Mouse (Mus musculus) adrenal gland, postnatal 36 days (tissue): ENCODE data around the gene Gm20696. TPM values are rescaled to one million over a fixed set of nuclear protein-coding genes. Genes with fewer than 3 reads are reported as not detected.

Experiments
- DNase-seq, 2 experiments: peaks; one replicate each; pipeline ENCODE4 v3.0.0; 2021; ENCODE audit warnings: mixed read lengths in 1 of 2
- total RNA-seq, 2 experiments: library from RNA; stranded (reverse); gene quantifications; 2 replicates each; pipeline ENCODE4 v1.2.3; 2021

Gene Gm20696
- total RNA-seq, 2 experiments from 2014 or later: 3.4 to 4.7 TPM

DNA sequence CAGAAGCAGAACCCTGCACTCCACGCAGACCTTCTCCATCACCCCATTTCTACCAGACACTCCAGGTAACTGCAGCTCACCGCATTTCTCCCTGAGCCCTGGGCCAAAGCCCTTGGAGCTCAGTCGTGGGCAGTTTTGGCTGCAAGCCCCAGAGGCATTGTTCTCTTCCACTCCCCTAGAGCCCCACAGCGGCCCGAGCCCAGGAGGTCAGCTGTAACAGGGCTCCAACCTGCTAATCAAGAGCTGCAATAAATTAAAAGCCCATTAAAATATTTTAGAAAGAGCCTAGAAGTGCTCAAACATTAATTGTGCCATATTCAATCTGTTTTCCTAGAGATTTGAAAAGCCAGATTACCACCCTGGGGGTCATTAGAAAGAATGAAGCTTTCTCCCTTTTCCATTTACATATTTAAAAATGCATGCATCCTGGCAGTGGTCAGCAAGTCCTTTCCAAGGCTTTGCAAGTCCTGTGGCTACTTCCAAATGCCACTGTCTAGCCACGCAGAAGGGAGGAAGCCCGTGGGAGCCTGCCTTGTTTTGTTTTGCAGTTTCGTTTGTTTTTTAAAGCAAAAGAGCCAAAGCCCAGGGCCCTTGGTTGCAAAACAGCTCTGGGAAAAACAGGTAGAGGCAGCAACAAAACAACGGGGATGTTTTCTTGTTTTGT, 227.3 kb downstream of the Gm20696 start:
- no peak for DNase-seq

DNA sequence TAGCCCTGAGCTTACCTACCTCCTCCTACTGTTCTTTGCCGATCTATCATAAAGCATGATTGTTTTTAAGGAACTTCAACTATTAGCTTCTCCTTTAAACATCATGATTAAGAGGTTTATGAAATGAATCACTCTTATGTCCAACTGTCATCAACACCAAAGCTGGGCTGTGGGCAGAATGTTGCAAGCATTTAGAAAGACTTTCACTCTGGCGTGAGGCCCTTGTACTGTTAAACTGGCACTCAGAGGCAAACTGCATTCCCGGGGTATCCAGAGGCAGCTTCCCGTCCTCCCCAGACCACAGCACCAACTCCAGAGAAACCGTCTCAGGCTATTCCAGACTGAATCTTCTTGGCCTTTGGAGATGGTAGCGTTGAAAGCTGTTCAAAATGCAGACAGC, 230.2 kb downstream of the Gm20696 start:
- DNase-seq: peak in 1 of 2 experiments; percentile 36

DNA sequence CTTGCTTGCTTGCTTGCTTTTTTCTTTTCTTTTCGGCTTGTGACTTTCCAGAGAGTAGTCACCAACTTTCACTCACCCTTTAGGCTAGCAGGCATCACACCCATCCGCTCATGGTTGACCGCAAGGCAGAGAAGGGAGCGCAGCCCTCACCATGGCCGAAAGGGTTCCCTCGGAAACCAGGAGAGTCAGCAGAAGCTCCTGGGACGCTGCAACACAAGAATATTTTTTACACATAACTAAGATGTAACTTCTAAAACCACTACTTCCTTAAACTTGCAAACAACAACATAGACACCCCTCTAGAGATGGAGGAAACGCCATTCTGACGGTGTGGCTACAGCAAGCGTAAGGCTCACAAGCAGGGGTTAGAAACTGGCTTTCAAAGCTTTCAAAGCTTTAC, 231.5 kb downstream of the Gm20696 start:
- DNase-seq: no peak

DNA sequence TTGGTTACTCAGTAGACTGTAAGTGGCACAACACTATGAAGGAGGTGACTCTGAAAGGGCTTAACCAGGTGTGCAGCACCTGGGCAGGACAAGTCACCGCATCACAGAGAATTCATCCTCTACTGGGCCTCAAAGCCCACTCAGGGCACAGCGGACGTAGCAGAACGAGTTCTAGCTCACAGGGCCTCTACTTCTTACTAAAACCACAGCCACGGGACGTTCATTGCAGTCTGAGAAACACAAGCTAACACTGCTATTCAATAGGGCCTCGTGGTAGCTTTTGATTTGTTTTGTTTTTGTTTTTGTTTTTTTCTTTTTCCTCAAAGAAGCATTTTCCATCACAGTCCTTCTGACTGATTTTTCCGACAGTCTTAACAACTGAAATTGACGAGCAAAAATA, 233.6 kb downstream of the Gm20696 start:
- DNase-seq: no peak

DNA sequence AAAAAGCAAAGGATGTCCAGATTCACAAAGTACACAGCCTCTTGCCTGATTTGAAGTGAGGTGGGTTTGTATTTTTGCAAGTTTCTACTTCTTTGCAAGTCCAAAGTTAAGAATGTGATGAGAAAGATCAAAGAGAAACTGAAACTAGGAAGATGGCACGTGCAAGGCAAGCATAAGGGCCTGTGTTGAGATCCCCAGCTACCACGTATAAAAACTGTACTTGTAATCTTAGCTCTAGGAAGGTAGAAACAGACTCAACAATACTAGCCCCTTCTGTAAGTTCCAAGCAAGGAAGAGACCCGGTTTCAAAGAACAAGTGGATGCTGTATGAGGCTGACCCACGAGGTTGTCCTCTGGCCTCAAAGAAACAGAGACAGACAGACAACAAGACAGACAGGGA, 234.7 kb downstream of the Gm20696 start:
- DNase-seq: no peak

DNA sequence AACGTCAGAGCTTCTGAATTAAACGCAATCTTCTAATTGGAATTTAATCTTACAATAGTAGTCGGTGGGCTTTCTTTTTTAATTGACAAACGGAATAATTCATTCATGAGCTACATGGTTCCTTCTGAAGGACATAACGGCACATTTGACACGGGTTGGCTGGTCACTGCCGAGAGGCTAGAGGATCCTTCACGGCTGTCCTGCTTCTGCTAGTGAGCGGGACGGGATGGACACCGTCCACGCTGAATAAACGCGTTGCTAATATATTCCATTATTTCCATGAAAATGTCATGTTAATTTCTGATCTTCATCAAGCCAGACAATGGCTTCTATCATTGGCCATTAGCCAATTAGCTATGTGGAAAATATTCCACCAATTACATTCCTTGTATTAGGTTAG, 236.0 kb downstream of the Gm20696 start:
- no peak for DNase-seq

DNA sequence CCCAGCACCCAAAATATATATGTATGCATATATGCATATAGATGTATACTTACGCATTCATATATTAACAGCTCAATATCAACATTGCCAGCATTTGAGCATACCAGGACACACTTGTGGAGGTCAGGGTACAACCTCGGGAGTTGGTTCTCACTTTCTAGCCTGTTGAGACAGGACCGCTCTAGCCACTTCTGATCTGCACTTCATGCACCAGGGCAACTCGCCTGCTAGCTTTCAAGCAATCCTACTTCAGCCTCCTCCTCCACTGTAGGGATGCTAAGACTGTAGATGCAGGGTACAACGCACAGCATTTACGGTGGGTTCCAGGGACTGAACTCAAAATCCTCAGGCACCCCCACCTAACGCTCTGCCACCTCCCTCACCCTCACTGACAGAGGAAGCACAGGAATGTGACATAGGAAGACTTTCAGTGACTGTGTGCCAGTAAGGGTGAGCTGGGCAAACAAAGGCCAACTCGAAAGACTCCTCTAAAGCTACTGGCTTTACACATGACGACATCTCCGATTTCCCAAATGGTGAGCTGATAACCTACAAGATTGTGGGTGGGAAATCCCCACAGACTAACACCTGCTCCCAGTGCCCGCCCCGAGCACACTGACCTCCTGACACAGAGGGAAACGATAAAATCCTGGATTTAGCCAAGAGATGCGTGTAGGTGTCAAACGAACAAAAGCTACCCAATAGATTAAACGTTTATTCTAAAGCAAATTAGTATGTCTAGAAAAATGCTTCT, 237.0 kb downstream of the Gm20696 start:
- DNase-seq: no peak

DNA sequence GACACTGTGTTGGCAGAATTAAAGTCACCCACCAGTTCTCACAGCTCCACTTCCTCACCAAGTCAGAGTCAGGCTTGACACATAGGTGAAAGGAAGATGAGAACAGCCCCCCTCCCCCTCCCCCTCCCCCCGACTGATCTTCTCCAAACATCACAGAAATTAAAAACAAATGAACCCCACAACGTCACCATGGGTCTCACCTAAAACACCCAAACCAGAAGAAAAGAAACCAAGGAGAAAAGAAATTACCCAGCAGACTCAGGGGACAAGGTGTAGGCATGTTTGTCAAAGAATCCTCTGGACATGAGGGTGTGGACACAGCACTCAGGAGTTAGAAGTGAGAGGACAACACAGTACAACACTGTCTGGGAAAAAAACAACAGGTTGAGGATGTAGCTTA, 237.6 kb downstream of the Gm20696 start:
- no peak for DNase-seq

DNA sequence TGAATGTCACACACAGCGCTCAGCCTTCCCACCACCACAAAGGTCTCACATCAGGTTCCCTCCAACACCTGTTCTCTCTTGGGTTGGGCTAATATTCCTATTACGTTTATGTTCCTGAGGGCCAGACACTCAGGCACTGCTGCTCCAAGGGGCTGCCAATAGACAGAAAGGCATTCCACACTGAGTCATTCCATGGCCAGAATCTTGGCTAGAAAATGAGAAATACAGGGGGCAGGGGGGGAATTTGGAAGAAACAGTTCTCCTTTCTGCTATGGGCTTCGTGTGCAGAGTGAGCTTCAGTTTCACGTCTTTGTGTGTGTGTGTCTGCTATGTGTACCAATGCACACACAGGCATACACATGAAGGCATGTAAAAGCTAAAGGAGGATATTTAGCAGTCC, 239.3 kb downstream of the Gm20696 start:
- DNase-seq: no peak

DNA sequence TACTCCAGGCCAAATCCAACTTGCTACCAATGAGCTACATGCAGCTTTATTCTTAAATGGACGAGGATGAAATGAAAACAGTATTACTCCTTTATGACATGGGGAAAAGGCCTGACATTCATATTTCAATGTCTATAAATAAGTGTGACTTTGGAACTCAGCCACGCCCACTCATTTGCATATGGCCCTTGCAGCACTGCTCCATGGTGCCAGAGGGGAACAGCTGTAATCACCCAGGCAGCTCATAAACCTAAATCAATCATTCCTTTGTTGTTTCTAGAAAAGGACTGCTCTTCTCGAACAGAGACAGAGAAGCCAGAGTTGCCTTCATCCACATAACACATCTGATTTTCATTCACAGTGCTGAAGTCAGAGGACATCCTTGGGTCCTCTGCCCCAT, 241.6 kb downstream of the Gm20696 start:
- no peak for DNase-seq

DNA sequence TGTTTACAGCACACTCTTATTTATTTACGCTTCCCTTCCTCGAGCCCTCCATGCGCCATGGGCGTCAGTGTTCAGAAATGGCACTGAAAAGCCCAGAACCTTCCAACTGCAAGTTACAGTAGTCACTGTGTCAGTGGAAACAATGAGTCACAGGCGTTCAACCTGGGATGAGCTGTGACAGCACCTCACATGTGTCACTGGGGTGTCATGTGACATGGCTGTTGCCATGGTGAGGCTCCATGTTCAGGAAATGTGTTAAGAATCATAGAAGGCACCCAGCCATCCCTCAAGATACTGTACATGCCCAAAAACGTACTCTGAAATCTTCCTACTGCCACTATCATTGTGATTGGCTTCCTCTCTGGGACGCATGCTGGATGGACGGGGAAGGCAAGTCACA, 245.9 kb downstream of the Gm20696 start:
- peak; percentile 57 for DNase-seq

DNA sequence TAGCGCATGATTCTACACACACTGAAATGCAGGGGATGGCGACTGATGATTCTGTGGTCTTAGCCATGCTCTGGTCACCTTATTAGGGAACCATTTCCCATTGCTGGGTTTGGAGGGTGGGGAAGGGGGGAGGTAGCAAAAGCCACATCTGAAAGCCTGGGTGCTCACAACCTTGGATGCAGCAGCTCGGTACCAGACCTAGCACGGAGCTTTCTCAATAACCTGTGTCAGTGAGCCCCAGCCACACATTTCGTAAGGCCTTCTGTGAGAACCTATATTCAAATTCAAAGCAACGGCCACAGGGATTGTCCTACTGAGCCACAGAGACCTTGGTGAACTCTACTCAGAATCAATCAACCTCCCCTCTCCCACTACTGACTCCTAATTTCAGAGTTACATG, 254.0 kb downstream of the Gm20696 start:
- DNase-seq: no peak

DNA sequence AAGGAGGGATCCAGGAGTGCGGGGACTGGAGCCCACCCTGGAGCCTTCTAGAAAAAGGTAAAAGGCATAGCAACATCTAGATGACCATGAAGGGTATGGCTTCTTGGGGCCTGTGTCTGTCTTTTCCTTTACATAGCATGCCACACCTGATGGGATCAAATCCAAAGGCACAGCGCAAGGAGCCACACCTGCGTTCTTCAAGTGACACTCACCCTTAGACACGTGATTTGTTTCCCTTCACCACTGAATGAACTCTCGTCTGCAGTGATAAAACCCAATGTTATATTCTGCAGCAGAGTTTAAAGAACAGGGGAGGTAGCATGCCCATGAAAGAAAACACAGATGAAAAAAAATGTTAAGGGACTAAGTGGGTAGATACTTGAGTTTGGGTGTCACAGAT, 257.0 kb downstream of the Gm20696 start:
- DNase-seq: no peak

DNA sequence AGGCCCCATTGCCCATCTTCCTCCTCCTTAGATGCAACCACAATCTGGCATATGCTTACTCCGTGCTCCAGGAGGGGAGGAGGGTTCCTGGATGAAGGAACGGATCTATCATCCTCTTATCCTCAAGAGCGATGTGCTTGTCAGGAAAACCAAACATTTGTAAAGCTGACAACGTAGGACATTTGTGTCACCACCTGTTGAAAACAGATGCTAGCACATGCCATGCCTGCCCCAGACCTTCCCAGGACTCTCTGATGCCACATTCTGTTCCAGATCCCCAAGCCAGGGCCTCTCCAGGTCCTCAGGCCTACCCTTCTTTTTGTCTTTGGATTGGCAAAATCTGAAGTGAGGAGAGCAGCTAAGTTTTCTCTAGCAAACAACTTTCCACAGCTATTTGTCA, 257.7 kb downstream of the Gm20696 start:
- DNase-seq: no peak

DNA sequence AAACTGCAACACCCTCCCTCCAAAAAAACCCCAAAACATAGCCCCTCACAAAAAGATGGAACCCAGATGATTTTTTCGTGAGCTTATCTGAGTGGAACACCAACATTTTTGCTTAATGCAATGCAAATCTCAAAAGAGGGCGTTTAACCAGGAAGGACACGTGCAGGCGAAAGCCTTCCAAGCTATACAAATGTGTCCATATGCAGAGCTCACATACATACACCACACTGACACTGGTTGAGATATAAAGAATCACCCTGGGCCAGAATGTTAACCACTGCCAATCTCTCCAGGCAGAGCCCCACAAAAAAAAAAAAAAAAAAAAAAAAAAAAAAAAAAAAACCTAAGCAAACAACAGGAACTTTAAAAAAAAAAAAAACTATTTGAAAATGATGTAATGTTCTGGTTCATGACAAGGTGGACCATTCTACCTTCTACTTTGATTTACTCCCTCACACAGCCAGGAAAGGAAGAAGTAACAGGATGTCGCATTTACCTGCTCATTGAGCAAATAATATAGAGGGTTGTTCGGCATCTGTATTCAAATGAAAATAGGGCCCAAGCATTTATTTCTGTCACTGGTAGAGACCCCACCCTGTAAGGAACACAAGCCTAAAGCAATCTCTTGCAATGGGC, 262.7 kb downstream of the Gm20696 start:
- DNase-seq: no peak

DNA sequence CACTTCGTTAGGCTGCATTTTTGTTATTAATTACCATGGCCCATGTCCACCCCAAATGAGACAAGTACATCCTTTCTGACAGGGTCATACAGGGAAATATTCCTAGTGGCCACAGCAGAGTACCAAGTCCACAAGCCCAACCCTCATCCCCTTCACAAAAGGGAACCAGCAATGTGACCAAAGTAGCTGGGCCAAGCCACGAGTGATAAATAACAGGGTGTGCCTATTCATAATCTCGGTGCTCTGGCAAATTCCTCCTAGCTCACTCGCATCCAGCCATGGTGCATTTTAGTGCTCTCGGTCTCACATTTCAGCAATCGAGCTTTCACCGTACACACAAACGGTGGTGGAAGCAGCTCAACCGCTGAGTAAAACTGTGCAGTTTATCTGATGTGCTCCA, 263.7 kb downstream of the Gm20696 start:
- no peak for DNase-seq

DNA sequence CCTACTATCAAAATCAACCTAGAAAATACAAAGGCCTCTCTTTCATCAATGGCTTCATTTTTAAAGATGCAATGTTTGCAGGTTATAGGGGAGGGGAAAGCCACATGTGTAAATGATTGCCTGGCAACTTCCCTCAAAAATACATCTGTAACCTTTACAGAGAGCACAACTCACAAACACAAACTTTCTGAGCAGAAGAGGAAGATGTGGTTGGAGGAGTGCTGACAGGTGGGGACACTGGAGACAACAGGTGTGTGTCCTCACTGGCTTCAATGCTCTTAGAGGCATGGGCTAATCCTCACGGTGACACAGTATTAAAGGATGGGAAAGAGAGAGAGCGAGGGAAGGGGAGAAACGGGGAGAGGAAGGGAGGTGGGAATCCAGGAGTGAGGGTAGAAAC, 264.2 kb downstream of the Gm20696 start:
- DNase-seq: no peak

DNA sequence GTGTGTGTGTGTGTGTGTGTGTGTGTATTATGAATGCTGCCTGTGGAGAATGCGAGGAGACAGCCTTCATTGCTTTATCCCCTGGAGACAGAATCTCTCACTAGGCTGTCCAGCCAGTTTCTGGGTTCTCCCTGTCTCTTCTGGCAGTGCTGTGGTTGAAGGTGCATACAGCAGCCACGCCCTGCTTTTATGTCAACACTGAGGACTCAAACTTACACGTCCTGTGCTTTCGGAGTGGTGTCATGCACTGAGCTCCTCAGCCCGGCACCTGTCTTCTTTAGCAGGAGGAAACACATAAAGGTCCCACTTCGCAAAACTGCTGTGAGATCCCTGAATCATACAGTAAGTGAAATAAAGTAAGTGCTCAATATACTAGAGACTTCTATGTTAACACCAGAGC, 264.8 kb downstream of the Gm20696 start:
- no peak for DNase-seq

DNA sequence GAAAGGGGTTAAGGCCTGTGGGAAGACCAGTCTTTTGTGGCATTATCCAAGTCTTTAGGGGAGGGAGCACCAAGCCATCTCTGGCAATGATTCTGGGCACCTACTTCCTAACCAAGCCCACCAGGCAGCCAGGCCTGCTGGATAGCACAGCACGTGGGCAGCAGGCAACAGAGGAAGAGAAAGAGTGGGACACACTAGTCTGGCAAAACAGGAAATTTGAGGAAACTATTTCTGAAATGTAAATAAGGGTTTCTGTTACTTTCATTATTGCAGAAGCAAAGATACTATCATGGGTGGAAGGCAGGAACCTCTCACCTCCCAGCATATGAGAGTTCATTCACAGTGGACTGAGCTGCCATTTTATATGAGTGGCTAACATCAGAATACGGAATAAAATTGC, 265.4 kb downstream of the Gm20696 start:
- no peak for DNase-seq

DNA sequence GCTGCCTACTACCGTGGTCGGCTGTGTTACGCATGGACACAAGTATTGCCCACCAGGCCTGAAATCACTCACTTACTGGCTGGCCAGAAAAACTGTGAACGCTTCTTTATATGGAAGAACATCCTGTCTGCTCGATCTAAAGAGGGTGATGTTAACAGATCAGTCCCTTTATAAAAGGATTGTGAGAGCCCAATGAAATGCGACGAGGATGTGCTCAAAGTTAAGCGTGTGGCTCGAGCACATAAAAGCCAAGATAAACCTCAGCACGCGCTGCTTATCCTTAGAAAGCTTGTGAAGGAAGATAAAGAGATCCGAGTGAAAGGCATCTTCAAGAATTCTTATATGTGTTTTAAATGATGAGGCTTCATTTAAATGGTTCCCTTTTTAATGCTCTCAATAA, 270.9 kb downstream of the Gm20696 start:
- no peak for DNase-seq

DNA sequence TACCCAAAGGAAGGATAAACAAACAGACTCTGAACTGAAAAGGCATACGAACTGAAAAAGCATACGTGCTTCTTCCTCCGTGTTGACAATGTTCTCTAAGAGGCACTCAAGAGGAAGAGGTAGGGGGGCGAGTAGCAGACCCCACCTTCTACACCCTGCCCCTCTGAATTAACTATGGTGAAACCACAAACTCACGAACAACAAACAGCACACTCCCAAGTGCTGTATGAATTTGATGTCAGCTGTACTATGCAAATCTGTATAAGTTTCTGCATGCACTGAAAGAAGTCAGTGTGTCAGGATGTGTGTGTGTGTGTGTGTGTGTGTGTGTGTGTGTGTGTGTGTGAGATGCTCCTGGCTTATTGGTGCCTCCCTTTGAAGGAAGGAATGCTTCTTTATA, 271.8 kb downstream of the Gm20696 start:
- no peak for DNase-seq

DNA sequence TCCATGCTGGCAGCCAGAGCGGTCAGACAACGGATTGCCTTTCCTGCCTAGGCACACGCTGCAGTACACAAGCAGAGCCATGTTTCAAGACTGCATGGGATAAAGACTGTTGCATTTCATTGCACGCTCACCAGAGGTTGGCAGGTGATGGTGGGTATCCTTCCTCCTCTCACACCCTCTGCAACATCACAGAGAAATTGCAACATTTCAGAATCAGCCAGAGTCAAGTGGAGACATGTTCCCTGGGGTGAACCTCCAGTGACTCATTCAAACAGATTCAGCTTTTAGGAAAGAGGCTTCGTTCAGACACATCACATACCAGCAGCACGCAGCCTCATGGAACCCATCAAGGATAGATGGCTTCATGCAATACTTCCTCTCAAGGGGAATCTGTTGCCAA, 274.1 kb downstream of the Gm20696 start:
- DNase-seq: no peak
